Mouse (Mus musculus) layer of hippocampus, adult 2 months (tissue): ENCODE results near the gene Men1. TPM values are rescaled to one million over a fixed set of nuclear protein-coding genes. Genes with fewer than 3 reads are reported as not detected.
A peak's percentile ranks its signal among the peaks of the same experiment; 100 is the strongest.

Source experiments
- DNase-seq, 2 experiments: peaks; one replicate each; pipeline ENCODE4 v3.0.0; 2022; ENCODE audit warnings: low spot score in 2 of 2
- H3K27ac ChIP-seq: fragments of 200-600 bp; 2 replicates; pipeline ENCODE4 v1.8.1; 2022
- H3K4me3 ChIP-seq: fragments of 200-600 bp; 2 replicates; pipeline ENCODE4 v1.8.1; 2022; ENCODE audit warnings: mild to moderate bottlenecking
- CTCF ChIP-seq: fragments of 200-600 bp; conservative IDR thresholded peaks from 2 replicates; pipeline ENCODE4 v1.8.1; 2022; ENCODE audit warnings: antibody characterized with exemption, mild to moderate bottlenecking, moderate library complexity
- microRNA-seq, 2 experiments: library from miRNA; unstranded; fragments of <30 nt; microRNA quantifications; one replicate each; pipeline ENCODE4 v1.2.0; 2021
- total RNA-seq, 2 experiments: library from RNA; stranded (reverse); gene quantifications; 2 replicates each; pipeline ENCODE4 v1.2.3; 2021

Men1 gene
- total RNA-seq, 2 experiments from 2014 or later, result 63.3 to 72.1 TPM

GRCm38 (mm10) chr19:6383470-6383869 is 48.7 kb downstream of the Men1 start:
- no peak for TF ChIP-seq CTCF
- DNase-seq, result no peak
- Histone ChIP-seq H3K27ac (peak overlapping the region; percentile 55; the same call in 1 of the 2 replicates), H3K4me3 (no peak overlapping the region)

DNA sequence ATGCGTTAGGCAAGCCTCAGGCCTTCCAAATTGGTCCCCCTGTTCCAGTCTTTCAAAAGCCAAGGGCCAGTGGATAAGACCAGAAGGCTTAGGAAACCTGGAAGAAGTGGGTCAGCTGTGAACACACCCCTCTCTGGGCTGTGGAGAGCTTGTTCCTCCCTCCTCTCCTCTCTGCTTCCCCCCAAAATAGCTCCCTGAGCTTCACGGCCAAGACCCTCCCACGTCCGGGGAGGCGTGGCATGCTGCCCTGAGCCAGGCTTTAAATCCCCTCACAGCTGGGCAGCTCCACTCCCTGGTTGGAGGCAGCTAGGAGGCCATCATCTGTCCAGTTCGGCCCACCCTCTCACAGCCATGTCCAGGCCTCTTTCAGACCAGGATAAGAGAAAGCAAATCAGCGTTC is 49.3 kb downstream of the Men1 start, which contains the start of gene Pygm:
Pygm (plus strand) TSS at position 272 of the 400 bp plus-strand sequence.
- TF ChIP-seq CTCF, result no peak
- peak in 1 of 2 experiments; percentile 51 for DNase-seq
- H3K27ac ChIP-seq, result peak within 1 kb of the TSS; percentile 55; the same call in 1 of the 2 replicates
- peak within 1 kb of the TSS; percentile 32 for H3K4me3 ChIP-seq

DNA sequence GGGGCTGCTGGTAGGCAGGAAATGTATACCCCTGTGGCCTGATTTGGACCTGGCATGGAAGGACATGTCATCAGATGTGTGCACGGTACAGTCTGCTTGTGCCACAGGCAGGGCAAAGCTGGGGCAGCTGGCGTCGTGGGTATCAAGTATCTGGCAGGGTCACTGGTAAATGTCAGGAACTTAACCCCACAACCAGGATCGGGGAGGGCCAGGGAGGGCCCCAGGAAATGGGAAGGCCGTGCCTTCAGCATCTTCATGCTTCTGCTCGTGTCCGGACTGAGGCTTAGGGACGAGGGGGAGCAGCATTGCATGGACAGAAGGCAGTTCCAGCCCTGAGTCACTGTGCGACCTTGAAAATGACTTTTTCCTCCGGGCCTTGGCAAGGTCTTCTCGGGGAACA is 50.2 kb downstream of the Men1 start:
- DNase-seq, result no peak
- peak overlapping the region; percentile 44; the same call in 1 of the 2 replicates for H3K27ac ChIP-seq
- H3K4me3 ChIP-seq, result peak overlapping the region; percentile 32; the same call in 1 of the 2 replicates
- no peak for TF ChIP-seq CTCF

DNA sequence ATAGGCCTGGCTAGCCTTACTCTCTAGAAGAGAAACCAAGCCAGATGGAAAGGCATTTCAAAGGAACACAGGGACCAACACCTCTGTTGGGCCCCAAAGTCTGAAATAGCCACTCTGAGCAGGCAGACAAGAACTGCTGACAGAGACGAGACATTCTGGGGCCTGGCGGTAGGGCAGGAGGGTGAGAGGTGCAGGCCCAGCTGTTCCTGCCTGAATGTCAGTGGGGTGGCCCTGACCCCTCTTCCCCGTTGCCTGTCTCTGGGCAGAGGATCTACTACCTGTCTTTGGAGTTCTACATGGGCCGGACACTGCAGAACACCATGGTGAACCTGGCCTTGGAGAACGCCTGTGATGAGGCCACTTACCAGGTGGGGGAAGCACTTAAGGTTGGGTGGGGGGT is 50.6 kb downstream of the Men1 start:
- no peak for DNase-seq

DNA sequence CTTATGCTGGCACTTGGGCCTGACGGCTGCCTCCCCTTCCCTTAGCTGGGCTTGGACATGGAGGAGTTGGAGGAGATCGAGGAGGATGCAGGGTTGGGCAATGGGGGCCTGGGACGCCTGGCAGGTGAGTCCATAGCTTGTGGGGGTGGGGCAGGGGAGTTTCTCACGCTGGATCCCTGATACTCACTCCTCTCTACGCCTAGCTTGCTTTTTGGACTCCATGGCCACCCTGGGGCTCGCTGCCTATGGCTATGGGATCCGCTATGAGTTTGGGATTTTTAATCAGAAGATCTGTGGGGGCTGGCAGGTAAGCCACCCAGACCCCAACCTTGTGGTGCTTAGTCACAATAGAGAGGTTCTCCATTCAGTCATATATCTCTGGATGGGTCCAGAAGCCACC is 51.0 kb downstream of the Men1 start:
- no peak for TF ChIP-seq CTCF
- no peak overlapping the region for H3K4me3 ChIP-seq
- no peak for DNase-seq
- H3K27ac ChIP-seq, result no peak overlapping the region

More for the DNA sequence above, 50.6 kb downstream of the Men1 start:
- TF ChIP-seq CTCF, result no peak
- no peak overlapping the region for H3K4me3 ChIP-seq
- H3K27ac ChIP-seq, result no peak overlapping the region

GRCm38 (mm10) chr19:6386234-6386633 is 51.5 kb downstream of the Men1 start:
- H3K4me3 ChIP-seq, result no peak overlapping the region
- no peak for TF ChIP-seq CTCF
- DNase-seq, result no peak
- no peak overlapping the region for H3K27ac ChIP-seq

GRCm38 (mm10) chr19:6388006-6388405 is 53.2 kb downstream of the Men1 start:
- DNase-seq, result no peak
- Histone ChIP-seq H3K27ac (no peak overlapping the region), H3K4me3 (no peak overlapping the region)
- peak; percentile 53 for TF ChIP-seq CTCF

GRCm38 (mm10) chr19:6389803-6390202 is 55.0 kb downstream of the Men1 start:
- H3K4me3 ChIP-seq, result no peak overlapping the region
- DNase-seq, result no peak
- H3K27ac ChIP-seq, result no peak overlapping the region
- no peak for TF ChIP-seq CTCF

- no peak for DNase-seq
- Histone ChIP-seq H3K4me3 (no peak overlapping the region), H3K27ac (no peak overlapping the region)
- TF ChIP-seq CTCF, result no peak
These were observed 55.5 kb downstream of the Men1 start for GRCm38 (mm10) chr19:6390251-6390650.

Small RNAs within 50 kb of the gene (microRNA-seq; reads per million reads assigned to microRNA genes)
- 2.2 to 4.2 reads per million in 2 experiments for gene Mir6989

Other genes starting within 250 kb of the Men1 start
- gene Cdca5, start 250.0 kb upstream of the Men1 start, total RNA-seq, result under 1 TPM; 0.23 to 0.27 TPM
- gene AC131692.1, start 240.6 kb upstream of the Men1 start, total RNA-seq, result not detected
- gene Naaladl1, start 229.2 kb upstream of the Men1 start, total RNA-seq, result under 1 TPM in 1 of 2 experiments, not detected in 1; 0.17 TPM
- gene Sac3d1, start 216.3 kb upstream of the Men1 start, total RNA-seq, result 10 to 100 TPM; 14.0 to 15.0 TPM
- gene Snx15, start 206.7 kb upstream of the Men1 start, total RNA-seq, result 10 to 100 TPM; 43.5 to 46.0 TPM
- gene Batf2, start 194.0 kb upstream of the Men1 start, total RNA-seq, result under 1 TPM in 1 of 2 experiments, not detected in 1; 0.29 TPM
- gene Arl2, start 193.4 kb upstream of the Men1 start, total RNA-seq, result 10 to 100 TPM; 72.1 to 76.9 TPM
- gene Majin, start 150.6 kb upstream of the Men1 start, total RNA-seq, result not detected
- not detected for gene Gpha2, start 108.6 kb upstream of the Men1 start, total RNA-seq
- gene Ppp2r5b, start 99.1 kb upstream of the Men1 start, total RNA-seq, result 100 to 1,000 TPM; 127 to 137 TPM
- gene Atg2a, start 93.3 kb upstream of the Men1 start, total RNA-seq, result 10 to 100 TPM; 32.5 to 39.0 TPM
- 10 to 100 TPM; 80.2 to 82.3 TPM for gene Ehd1, start 58.3 kb upstream of the Men1 start, total RNA-seq
- 1 to 10 TPM; 5.0 to 5.6 TPM for gene Cdc42bpg, start 28.5 kb upstream of the Men1 start, total RNA-seq
- gene Map4k2, start 6.2 kb downstream of the Men1 start, total RNA-seq, result 100 to 1,000 TPM in 1 of 2 experiments, 10 to 100 TPM in 1; 81.9 to 105 TPM
- 100 to 1,000 TPM; 208 to 222 TPM for gene Sf1, start 28.7 kb downstream of the Men1 start, total RNA-seq
- 10 to 100 TPM; 13.0 to 18.8 TPM for gene Pygm, start 49.4 kb downstream of the Men1 start, total RNA-seq
- gene Rasgrp2, start 64.4 kb downstream of the Men1 start, total RNA-seq, result 10 to 100 TPM; 31.3 to 36.7 TPM
- 100 to 1,000 TPM; 405 to 437 TPM for gene Nrxn2, start 83.8 kb downstream of the Men1 start, total RNA-seq
- under 1 TPM; 0.20 to 0.37 TPM for gene Slc22a12, start 208.1 kb downstream of the Men1 start, total RNA-seq